Mouse (Mus musculus) MEL (cell line): ENCODE data around the gene Sfr1. TPM values are rescaled to one million over a fixed set of nuclear protein-coding genes. Genes with fewer than 3 reads are reported as not detected.

Experiments used
- DNase-seq: peaks from one replicate; pipeline ENCODE4 v3.0.0; 2011; ENCODE audit warnings: low read depth, low spot score
- H3K27ac ChIP-seq: 2 replicates; pipeline ENCODE4 v1.5.1; 2012; ENCODE audit warnings: low read depth, mild to moderate bottlenecking, control low read depth, low read length, moderate library complexity; ENCODE audit not compliant: control insufficient read depth
- H3K27me3 ChIP-seq, 2 experiments: fragments of 150-350 bp in 1 of 2; sonication (generic) in 1 of 2; 2 replicates each; pipeline ENCODE4 v1.6.1; 2012; ENCODE audit warnings: low read length in 2 of 2, mild to moderate bottlenecking in 2 of 2, improper control_type of control experiment in 1 of 2, moderate library complexity in 1 of 2; ENCODE audit not compliant: insufficient read depth in 2 of 2, control insufficient read depth in 1 of 2
- H3K36me3 ChIP-seq, 2 experiments: 2 replicates each; pipeline ENCODE4 v1.6.1; 2012 to 2014; ENCODE audit warnings: low read length in 2 of 2, improper control_type of control experiment in 1 of 2, inconsistent platforms in 1 of 2, mild to moderate bottlenecking in 1 of 2; ENCODE audit not compliant: insufficient read depth in 2 of 2, control insufficient read depth in 1 of 2
- H3K4me1 ChIP-seq, 2 experiments: fragments of 150-350 bp in 1 of 2; sonication (generic) in 1 of 2; 2 replicates each; pipeline ENCODE4 v1.6.1; 2012; ENCODE audit warnings: low read length in 2 of 2, improper control_type of control experiment in 1 of 2, mild to moderate bottlenecking in 1 of 2; ENCODE audit not compliant: insufficient read depth in 2 of 2, control insufficient read depth in 1 of 2
- H3K4me3 ChIP-seq, 2 experiments: fragments of 150-350 bp in 1 of 2; sonication (generic) in 1 of 2; 2 replicates each; pipeline ENCODE4 v1.5.1; 2012; ENCODE audit warnings: low read depth in 2 of 2, low read length in 2 of 2, mild to moderate bottlenecking in 2 of 2, moderate library complexity in 2 of 2, control low read depth in 1 of 2, improper control_type of control experiment in 1 of 2; ENCODE audit not compliant: control insufficient read depth in 1 of 2, insufficient read depth in 1 of 2
- H3K79me2 ChIP-seq: 2 replicates; pipeline ENCODE4 v1.6.1; 2012; ENCODE audit warnings: mild to moderate bottlenecking, low read length, moderate library complexity; ENCODE audit not compliant: control insufficient read depth, poor library complexity, insufficient read depth
- H3K9ac ChIP-seq: 2 replicates; pipeline ENCODE4 v1.6.1; 2012; ENCODE audit warnings: low read depth, mild to moderate bottlenecking, control low read depth, low read length, moderate library complexity; ENCODE audit not compliant: control insufficient read depth, poor library complexity, severe bottlenecking
- H3K9me3 ChIP-seq: fragments of 150-350 bp; sonication (generic); replicated peaks from 2 replicates; pipeline ENCODE4 v1.6.1; 2012; ENCODE audit warnings: mild to moderate bottlenecking, low read length, improper control_type of control experiment, moderate library complexity; ENCODE audit not compliant: insufficient read depth
- CHD1 ChIP-seq: IDR thresholded peaks from 2 replicates; pipeline ENCODE4 v1.6.1; 2012; ENCODE audit warnings: low read depth, mild to moderate bottlenecking, inconsistent platforms, low read length, improper control_type of control experiment
- CHD2 ChIP-seq: IDR thresholded peaks from 2 replicates; pipeline ENCODE4 v1.6.1; 2011; ENCODE audit warnings: low read length, improper control_type of control experiment
- ELF1 ChIP-seq: IDR thresholded peaks from 2 replicates; pipeline ENCODE4 v1.6.1; 2014; ENCODE audit warnings: low read depth, mild to moderate bottlenecking, inconsistent platforms, low read length, improper control_type of control experiment, moderate library complexity
- HCFC1 ChIP-seq: IDR thresholded peaks from 2 replicates; pipeline ENCODE4 v1.6.1; 2012; ENCODE audit warnings: low read depth, mild to moderate bottlenecking, inconsistent platforms, low read length, improper control_type of control experiment, moderate library complexity
- MAFK ChIP-seq: IDR thresholded peaks from 2 replicates; pipeline ENCODE4 v1.6.1; 2011; ENCODE audit warnings: low read depth, mild to moderate bottlenecking, low read length, improper control_type of control experiment, borderline replicate concordance
- MAX ChIP-seq: IDR thresholded peaks from 2 replicates; pipeline ENCODE4 v1.6.1; 2011; ENCODE audit warnings: low read length, improper control_type of control experiment
- MAZ ChIP-seq: IDR thresholded peaks from 2 replicates; pipeline ENCODE4 v1.6.1; 2012; ENCODE audit warnings: low read depth, mild to moderate bottlenecking, inconsistent platforms, low read length, improper control_type of control experiment
- MEF2A ChIP-seq: IDR thresholded peaks from 2 replicates; pipeline ENCODE4 v1.6.1; 2014; ENCODE audit warnings: low read depth, mild to moderate bottlenecking, inconsistent platforms, low read length, improper control_type of control experiment; ENCODE audit not compliant: poor library complexity, insufficient replicate concordance, severe bottlenecking; ENCODE audit errors: extremely low read depth
- MXI1 ChIP-seq: IDR thresholded peaks from 2 replicates; pipeline ENCODE4 v1.6.1; 2011; ENCODE audit warnings: mild to moderate bottlenecking, low read depth, low read length, improper control_type of control experiment
- MYC ChIP-seq: IDR thresholded peaks from 2 replicates; pipeline ENCODE4 v1.6.1; 2011; ENCODE audit warnings: low read depth, mild to moderate bottlenecking, low read length, improper control_type of control experiment, moderate library complexity
- NELFE ChIP-seq: IDR thresholded peaks from 2 replicates; pipeline ENCODE4 v1.6.1; 2011; ENCODE audit warnings: low read depth, low read length, improper control_type of control experiment
- NRF1 ChIP-seq: IDR thresholded peaks from 2 replicates; pipeline ENCODE4 v1.6.1; 2014; ENCODE audit warnings: low read depth, mild to moderate bottlenecking, inconsistent platforms, low read length, improper control_type of control experiment, moderate library complexity; ENCODE audit not compliant: poor library complexity, insufficient read depth, severe bottlenecking
- POLR2A ChIP-seq, 2 experiments: IDR thresholded peaks; 2 replicates each; pipeline ENCODE4 v1.6.1; 2011 to 2012; ENCODE audit warnings: low read length in 2 of 2, mild to moderate bottlenecking in 2 of 2, control low read depth in 1 of 2, improper control_type of control experiment in 1 of 2, low read depth in 1 of 2, moderate library complexity in 1 of 2; ENCODE audit not compliant: control insufficient read depth in 1 of 2, insufficient read depth in 1 of 2, poor library complexity in 1 of 2
- POLR2AphosphoS5 ChIP-seq: IDR thresholded peaks from 2 replicates; pipeline ENCODE4 v1.6.1; 2012; ENCODE audit warnings: low read depth, borderline replicate concordance, mild to moderate bottlenecking, inconsistent platforms, low read length, moderate library complexity, mixed read lengths
- SMC3 ChIP-seq: IDR thresholded peaks from 2 replicates; pipeline ENCODE4 v1.6.1; 2011; ENCODE audit warnings: low read depth, low read length, improper control_type of control experiment
- TBP ChIP-seq: IDR thresholded peaks from 2 replicates; pipeline ENCODE4 v1.8.0; 2011; ENCODE audit warnings: low read depth, low read length, improper control_type of control experiment
- UBTF ChIP-seq: IDR thresholded peaks from 2 replicates; pipeline ENCODE4 v1.6.1; 2012; ENCODE audit warnings: low read depth, mild to moderate bottlenecking, inconsistent platforms, low read length, improper control_type of control experiment, moderate library complexity, borderline replicate concordance; ENCODE audit not compliant: insufficient read depth
- USF1 ChIP-seq: IDR thresholded peaks from 2 replicates; pipeline ENCODE4 v1.6.1; 2014; ENCODE audit warnings: low read depth, mild to moderate bottlenecking, inconsistent platforms, low read length, improper control_type of control experiment, moderate library complexity
- USF2 ChIP-seq, 2 experiments: IDR thresholded peaks; 2 replicates each; pipeline ENCODE4 v1.6.1; 2011 to 2012; ENCODE audit warnings: improper control_type of control experiment in 2 of 2, low read length in 2 of 2, borderline replicate concordance in 1 of 2, inconsistent platforms in 1 of 2, low read depth in 1 of 2, mild to moderate bottlenecking in 1 of 2; ENCODE audit not compliant: insufficient read depth in 1 of 2
- ZMIZ1 ChIP-seq: IDR thresholded peaks from 2 replicates; pipeline ENCODE4 v1.6.1; 2012; ENCODE audit warnings: low read depth, mild to moderate bottlenecking, inconsistent platforms, low read length, improper control_type of control experiment, moderate library complexity
- polyA plus RNA-seq, 2 experiments: library from polyadenylated mRNA; stranded (reverse) in 1 of 2; unstranded in 1 of 2; fragments of >175 nt in 1 of 2; fragments of >200 nt in 1 of 2; gene quantifications; 2 replicates each; pipeline versions ENCODE4 v1.2.1 to v1.2.4; 2012; ENCODE audit warnings: low replicate concordance in 2 of 2, low read depth in 1 of 2; ENCODE audit not compliant: insufficient read length in 2 of 2, insufficient read depth in 1 of 2, missing spikeins in 1 of 2
- total RNA-seq: library from RNA; depleted of rRNA; stranded (reverse); fragments of 300-350 nt; gene quantifications from 2 replicates; pipeline ENCODE4 v1.2.3, GENCODE M21; 2012

Sfr1 gene
- total and polyA plus RNA-seq, 3 experiments: 74.0 to 91.0 TPM; not detected in 1

DNA sequence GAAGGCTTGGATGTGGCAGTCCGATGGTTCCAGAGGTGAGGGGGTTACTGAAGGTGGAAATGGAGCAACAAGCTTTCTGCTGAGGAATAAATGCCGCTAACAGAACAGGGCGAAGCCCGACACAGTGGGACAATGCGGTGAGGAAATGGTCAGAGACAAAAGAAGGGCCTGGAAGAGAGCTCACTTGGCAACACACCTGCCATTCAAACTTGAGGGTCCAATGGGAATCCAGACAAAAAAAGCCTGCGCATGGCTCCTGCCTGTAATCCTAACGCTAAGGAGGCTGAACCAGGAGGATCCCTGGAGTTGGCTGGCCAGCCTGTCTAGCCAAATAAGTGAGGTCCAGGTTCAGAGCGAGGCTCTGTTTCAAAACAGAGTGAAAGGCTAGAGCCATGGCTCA is 35.1 kb upstream of the Sfr1 start:
- Histone ChIP-seq H3K9me3 (no peaks in the 10 kb centered on the region), H3K36me3 (peaks cover 0 to 13% of the 10 kb centered on the region in 2 experiments; a peak in 2 of 4 replicates), H3K27me3 (no peaks in the 10 kb centered on the region), H3K4me3 (no peak overlapping the region), H3K79me2 (no peaks in the 10 kb centered on the region), H3K9ac (no peak overlapping the region), H3K4me1 (peaks cover 0 to 11% of the 10 kb centered on the region in 2 experiments; a peak in 3 of 4 replicates), H3K27ac (no peak overlapping the region)
- DNase-seq: no peak
- TF ChIP-seq MEF2A (no peak), UBTF (no peak), POLR2A (IDR thresholded peaks at IDR 0.05; ENCODE audit: control insufficient read depth in 1 of 2, insufficient read depth in 1 of 2, low read depth in 1 of 2, low read length in 2 of 2, poor library complexity in 1 of 2) (no peak), MAX (no peak), CHD2 (no peak), MYC (no peak), MXI1 (no peak), CHD1 (no peak), POLR2AphosphoS5 (no peak), ELF1 (no peak)
- TF ChIP-seq, all 39 proteins: peak for 0

DNA sequence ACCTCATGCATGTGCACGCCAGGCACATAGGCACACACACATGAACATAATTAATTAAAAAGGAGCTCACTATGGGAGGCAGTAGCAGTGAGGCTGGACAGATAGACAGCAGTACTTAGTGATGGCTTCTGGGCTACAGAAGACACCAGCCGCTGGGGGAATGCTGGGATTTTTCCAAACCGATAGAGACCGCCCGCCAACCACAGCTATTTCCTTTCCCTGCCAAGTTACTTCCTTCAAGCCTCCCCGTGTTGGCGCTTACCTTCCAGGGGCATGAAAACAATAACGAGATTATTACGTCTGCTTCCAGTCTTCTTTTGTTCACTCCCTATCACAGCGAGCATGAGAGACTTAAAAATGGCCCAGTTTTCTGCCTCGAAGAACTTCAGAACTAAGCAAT is 34.4 kb upstream of the Sfr1 start:
- Histone ChIP-seq H3K9me3 (no peaks in the 10 kb centered on the region), H3K4me1 (peaks cover 0 to 11% of the 10 kb centered on the region in 2 experiments; a peak in 3 of 4 replicates), H3K27ac (no peak overlapping the region), H3K79me2 (no peaks in the 10 kb centered on the region), H3K4me3 (no peak overlapping the region), H3K36me3 (peaks cover 0 to 13% of the 10 kb centered on the region in 2 experiments; a peak in 2 of 4 replicates), H3K27me3 (no peaks in the 10 kb centered on the region), H3K9ac (no peak overlapping the region)
- TF ChIP-seq MAZ (no peak), USF1 (no peak), MAFK (no peak)
- no peak for DNase-seq

GRCm38 (mm10) chr19:47698266-47698665 is 33.2 kb upstream of the Sfr1 start:
- H3K27ac ChIP-seq: no peak overlapping the region
- no peaks in the 10 kb centered on the region for H3K9me3 ChIP-seq
- no peak for DNase-seq
- H3K79me2 ChIP-seq: no peaks in the 10 kb centered on the region
- H3K9ac ChIP-seq: no peak overlapping the region
- no peaks in the 10 kb centered on the region for H3K27me3 ChIP-seq
- TF ChIP-seq ZMIZ1: no peak
- TF ChIP-seq NRF1: no peak
- no peak for TF ChIP-seq POLR2A (IDR thresholded peaks at IDR 0.05; ENCODE audit: control insufficient read depth in 1 of 2, insufficient read depth in 1 of 2, low read depth in 1 of 2, low read length in 2 of 2, poor library complexity in 1 of 2)
- no peak for TF ChIP-seq NELFE
- no peak for TF ChIP-seq USF1
- TF ChIP-seq MYC: no peak
- no peak for TF ChIP-seq USF2 (IDR thresholded peaks at IDR 0.05; ENCODE audit: borderline replicate concordance in 1 of 2, insufficient read depth in 1 of 2, low read depth in 1 of 2, low read length in 2 of 2)
- no peak for TF ChIP-seq HCFC1
- no peak for TF ChIP-seq MAX
- no peak for TF ChIP-seq TBP
- no peak for TF ChIP-seq SMC3
- H3K4me3 ChIP-seq: no peak overlapping the region
- H3K4me1 ChIP-seq: peaks cover 0 to 11% of the 10 kb centered on the region in 2 experiments; a peak in 3 of 4 replicates
- peaks cover 0 to 13% of the 10 kb centered on the region in 2 experiments; a peak in 2 of 4 replicates for H3K36me3 ChIP-seq
